Mouse (Mus musculus) lung, adult 2 months (tissue): Measurements from ENCODE around the gene Snapc2.

Experiments used
- CTCF ChIP-seq: fragments of 200-500 bp; IDR thresholded peaks from 2 replicates; pipeline ENCODE4 v1.5.1; 2011; ENCODE audit warnings: mild to moderate bottlenecking, low read length, control low read depth; ENCODE audit not compliant: insufficient read depth
- POLR2A ChIP-seq: fragments of 200-500 bp; IDR thresholded peaks from 2 replicates; pipeline ENCODE4 v1.6.1; 2011; ENCODE audit warnings: low read depth, mild to moderate bottlenecking, control low read depth, low read length, borderline replicate concordance; ENCODE audit errors: extremely low read depth

DNA sequence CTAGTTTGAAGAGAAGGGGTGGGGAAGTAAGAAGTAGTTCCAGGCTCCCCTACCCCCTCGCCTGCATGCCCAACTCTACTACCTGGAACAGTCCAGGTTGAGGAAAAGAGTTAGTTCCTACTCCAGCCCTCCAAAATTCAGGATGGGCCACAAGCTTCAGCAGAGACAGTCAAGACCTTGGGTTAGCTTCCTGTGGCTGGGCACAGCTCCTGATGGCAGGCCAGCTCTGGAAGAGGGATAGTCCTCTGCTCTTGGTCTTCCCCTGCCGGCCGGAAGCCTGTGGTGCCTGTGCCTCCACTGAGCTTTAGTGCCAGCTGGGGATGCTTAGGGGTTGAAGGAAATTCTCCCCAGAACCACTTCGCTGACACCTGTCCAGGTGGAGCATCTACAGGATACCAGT is 26.6 kb upstream of the Snapc2 start:
- TF ChIP-seq CTCF (no peak), POLR2A (no peak)
